Mouse (Mus musculus) embryonic facial prominence, embryonic 11.5 days (tissue): ENCODE results near the gene Crybg2. TPM values are rescaled to one million over a fixed set of nuclear protein-coding genes. Genes with fewer than 3 reads are reported as not detected.

ENCODE experiments used
- ATAC-seq: fragments of 200-750 bp; cut with Nextera tagmentation; replicated peaks from 2 replicates; pipeline ENCODE4 v1.8.0; 2017; ENCODE audit warnings: low read depth; ENCODE audit not compliant: insufficient number of reproducible peaks, low FRiP score, low TSS enrichment
- DNase-seq: peaks from one replicate; pipeline ENCODE4 v3.0.0-alpha.2; 2015; ENCODE audit warnings: low spot score
- H3K27ac ChIP-seq: fragments of 300-500 bp; sonication (generic); replicated peaks from 2 replicates; pipeline ENCODE4 v1.5.1; 2014; ENCODE audit warnings: mild to moderate bottlenecking, low read depth, low read length, control low read depth
- H3K27me3 ChIP-seq: fragments of 300-500 bp; sonication (generic); 2 replicates; pipeline ENCODE4 v1.6.1; 2014; ENCODE audit warnings: mild to moderate bottlenecking, low read length, moderate library complexity, mixed read lengths; ENCODE audit not compliant: control insufficient read depth, insufficient read depth
- H3K36me3 ChIP-seq: fragments of 300-500 bp; sonication (generic); replicated peaks from 2 replicates; pipeline ENCODE4 v1.6.1; 2014; ENCODE audit warnings: low read depth, mild to moderate bottlenecking, low read length, moderate library complexity, mixed read lengths; ENCODE audit not compliant: control insufficient read depth, insufficient read depth
- H3K4me1 ChIP-seq: fragments of 300-500 bp; sonication (generic); 2 replicates; pipeline ENCODE4 v1.6.1; 2014; ENCODE audit warnings: low read length, mixed read lengths; ENCODE audit not compliant: control insufficient read depth, insufficient read depth
- H3K4me2 ChIP-seq: fragments of 300-500 bp; sonication (generic); 2 replicates; pipeline ENCODE4 v1.6.1; 2014; ENCODE audit warnings: low read depth, mild to moderate bottlenecking, control low read depth, low read length, moderate library complexity
- H3K4me3 ChIP-seq: fragments of 300-500 bp; sonication (generic); 2 replicates; pipeline ENCODE4 v1.5.1; 2014; ENCODE audit warnings: low read depth, low read length, control low read depth
- H3K9ac ChIP-seq: fragments of 300-500 bp; sonication (generic); replicated peaks from 2 replicates; pipeline ENCODE4 v1.6.1; 2014; ENCODE audit warnings: mild to moderate bottlenecking, control low read depth, low read length
- H3K9me3 ChIP-seq: fragments of 300-500 bp; sonication (generic); replicated peaks from 2 replicates; pipeline ENCODE4 v1.6.1; 2016; ENCODE audit warnings: mild to moderate bottlenecking, low read length, inconsistent platforms, mixed read lengths; ENCODE audit not compliant: control insufficient read depth
- WGBS: fragments of 180-500 bp; shearing (Covaris S2); extraction: QIAGEN DNeasy Blood & Tissue Kit; methylation state at CpG from one replicate; pipeline ENCODE4 v1.1.7; 2014; 5-methylcytosine and 5-hydroxymethylcytosine counted together
- polyA plus RNA-seq: library from polyadenylated mRNA; unstranded; fragments of >200 nt; fragmentation: Nextera tagmentation; extraction: Ambion mirVana; gene quantifications from 2 replicates; pipeline ENCODE4 v1.2.1, GENCODE M21; 2014

Crybg2 gene
- polyA plus RNA-seq, 1 experiment from 2014 or later, result 1.8 TPM

DNA sequence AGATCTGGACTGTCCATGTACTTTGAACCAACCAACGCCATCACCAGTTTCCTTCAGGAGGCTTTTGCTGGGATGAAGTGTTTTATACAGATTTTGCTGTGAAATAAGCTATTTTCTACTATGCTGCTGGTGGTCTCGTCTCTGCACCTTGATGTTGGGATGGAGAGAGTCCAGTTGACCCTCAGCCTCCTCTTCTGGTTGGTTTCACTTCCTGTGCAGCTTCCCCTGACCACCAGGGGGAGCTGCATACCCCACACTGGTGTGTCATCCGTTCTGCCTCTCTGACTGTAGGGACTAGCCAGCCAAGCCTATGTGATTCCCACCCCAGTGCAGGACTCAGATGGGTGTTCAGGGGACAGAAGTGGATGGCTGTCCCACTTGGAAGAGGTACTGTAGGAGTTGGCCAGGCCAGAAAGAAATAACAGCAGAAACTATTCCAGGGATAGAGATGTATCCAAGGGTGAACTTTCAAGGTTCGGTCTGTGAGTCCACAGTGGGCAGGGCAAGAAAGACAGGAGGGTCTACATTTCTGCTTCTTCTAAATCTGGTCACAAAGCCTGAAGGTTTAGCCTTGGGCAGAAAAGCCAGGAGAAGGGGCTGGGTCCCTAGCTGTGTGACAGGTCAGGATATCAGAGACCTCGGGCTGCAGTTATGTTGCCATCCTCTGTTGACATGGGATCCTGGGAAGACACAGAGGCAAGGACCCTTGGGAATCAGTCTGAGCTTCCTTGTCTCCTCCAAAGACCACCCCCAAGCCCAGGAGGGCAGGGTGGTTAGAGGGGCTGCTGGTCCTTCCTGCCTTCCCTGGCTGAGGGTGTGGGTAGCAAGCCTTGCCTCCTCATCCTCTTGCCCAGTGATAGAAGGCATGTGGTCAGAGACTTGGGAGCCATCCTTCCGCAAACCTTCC, 32.0 kb downstream of the Crybg2 start:
- Histone ChIP-seq H3K9ac (no peak overlapping the region), H3K4me1 (no peaks in the 10 kb centered on the region), H3K36me3 (no peaks in the 10 kb centered on the region), H3K27ac (no peak overlapping the region), H3K27me3 (no peaks in the 10 kb centered on the region), H3K4me3 (no peak overlapping the region), H3K4me2 (no peak overlapping the region), H3K9me3 (no peaks in the 10 kb centered on the region)
- peak; percentile 29 for DNase-seq
- ATAC-seq, result no peak
- WGBS, result 75% methylated on average over 6 of the region's 6 CpGs

DNA sequence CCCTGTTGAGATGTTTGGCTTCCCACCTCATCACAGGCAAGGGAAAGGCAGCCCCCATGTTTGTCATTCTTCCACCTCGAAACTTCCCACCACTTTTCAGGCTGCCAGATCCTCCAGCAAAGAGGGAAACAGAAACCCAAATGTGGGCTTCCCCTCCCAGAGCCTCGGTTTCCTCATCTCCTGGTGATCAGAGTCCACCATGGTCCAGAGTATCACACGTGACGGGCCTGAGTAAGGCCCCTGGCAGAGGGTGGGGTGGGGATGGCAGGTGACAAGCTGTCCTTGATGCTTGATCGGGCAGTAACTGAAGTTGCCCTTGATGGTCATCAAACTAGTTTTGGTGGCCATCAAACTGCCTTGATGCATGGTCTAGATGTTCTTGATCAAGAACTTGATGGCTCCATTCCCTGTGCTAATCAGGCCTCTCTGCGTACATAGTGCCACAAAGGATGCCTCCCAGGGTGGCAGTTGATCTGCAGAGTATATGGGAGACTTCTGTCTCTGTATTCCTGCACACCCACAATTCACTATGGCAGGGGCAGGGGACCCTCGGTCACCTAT, 33.5 kb downstream of the Crybg2 start:
- H3K27me3 ChIP-seq, result no peaks in the 10 kb centered on the region
- H3K9me3 ChIP-seq, result no peaks in the 10 kb centered on the region
- H3K4me2 ChIP-seq, result no peak overlapping the region
- H3K36me3 ChIP-seq, result no peaks in the 10 kb centered on the region
- 87% methylated on average over 7 of the region's 7 CpGs for whole genome bisulfite sequencing
- no peak overlapping the region for H3K27ac ChIP-seq
- H3K9ac ChIP-seq, result no peak overlapping the region
- no peak overlapping the region for H3K4me3 ChIP-seq
- DNase-seq (no peak), ATAC-seq (no peak)
- no peaks in the 10 kb centered on the region for H3K4me1 ChIP-seq

DNA sequence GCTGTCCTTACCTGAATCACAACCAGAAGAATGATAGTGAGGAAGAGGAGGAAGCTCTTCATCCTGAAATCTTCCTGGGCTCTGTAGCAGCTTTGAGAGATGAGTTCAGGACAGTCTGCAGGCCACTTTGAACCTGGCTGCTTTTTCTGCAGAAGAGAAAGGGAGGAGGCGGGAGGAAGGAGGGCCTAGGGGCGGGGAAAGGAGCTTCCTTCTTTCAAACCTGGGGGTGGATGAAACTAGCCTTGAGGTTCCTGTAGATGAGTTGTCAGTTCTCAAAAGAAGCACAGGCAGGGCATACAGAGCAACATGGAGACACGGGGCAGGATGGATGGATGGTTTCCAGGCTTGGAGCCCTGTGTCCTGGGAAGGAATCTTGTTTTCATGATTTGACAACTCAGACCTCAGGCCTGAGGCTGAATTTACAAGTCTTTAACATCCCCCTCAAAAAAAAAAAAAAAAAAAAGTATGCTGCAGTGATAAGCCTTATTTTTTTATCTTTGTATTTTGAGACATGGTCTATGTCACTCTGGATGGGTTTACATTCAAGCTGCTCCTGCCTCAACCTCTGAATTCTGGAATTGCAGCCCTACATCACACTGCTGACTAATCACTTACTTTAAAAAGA, 34.4 kb downstream of the Crybg2 start, which contains the start of gene Cd52:
TSS of gene Cd52 (minus strand) at position 160 of the 625 bp plus-strand sequence.
- WGBS, result 50% methylated on average over 3 of the region's 3 CpGs
- DNase-seq, result no peak

DNA sequence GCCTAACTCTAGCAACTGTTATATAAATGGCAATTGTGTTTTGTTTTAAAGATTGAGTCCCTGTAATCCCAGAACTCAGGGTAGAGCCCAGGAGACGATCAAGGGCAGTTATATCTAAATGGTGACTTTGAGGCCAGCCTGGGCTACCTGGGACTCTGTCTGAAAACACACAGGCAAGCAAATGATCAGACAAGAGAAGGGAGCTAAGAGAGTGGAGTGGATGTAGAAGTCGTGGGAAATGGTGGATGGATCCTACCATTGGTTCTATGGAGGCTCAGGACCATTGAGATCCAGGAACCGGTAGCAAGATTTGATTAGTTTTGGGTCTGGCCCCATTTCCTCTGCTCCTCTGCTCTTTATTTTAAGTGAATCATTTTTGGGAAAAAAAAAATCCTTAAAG, 35.5 kb downstream of the Crybg2 start:
- Histone ChIP-seq H3K27ac (no peak overlapping the region), H3K36me3 (no peaks in the 10 kb centered on the region), H3K27me3 (no peaks in the 10 kb centered on the region), H3K9me3 (no peaks in the 10 kb centered on the region), H3K4me2 (no peak overlapping the region), H3K9ac (no peak overlapping the region), H3K4me1 (no peaks in the 10 kb centered on the region), H3K4me3 (no peak overlapping the region)
- WGBS, result 85% methylated on average over 3 of the region's 3 CpGs
- no peak for ATAC-seq
- no peak for DNase-seq

More for the DNA sequence above, 34.4 kb downstream of the Crybg2 start, which contains the start of gene Cd52:
- Histone ChIP-seq H3K4me3 (no peak within 1 kb of the TSS), H3K9me3 (no peaks in the 10 kb centered on the region), H3K27ac (no peak within 1 kb of the TSS), H3K4me2 (no peak within 1 kb of the TSS), H3K9ac (no peak within 1 kb of the TSS), H3K36me3 (no peaks in the 10 kb centered on the region), H3K4me1 (no peaks in the 10 kb centered on the region), H3K27me3 (no peaks in the 10 kb centered on the region)
- ATAC-seq, result no peak

DNA sequence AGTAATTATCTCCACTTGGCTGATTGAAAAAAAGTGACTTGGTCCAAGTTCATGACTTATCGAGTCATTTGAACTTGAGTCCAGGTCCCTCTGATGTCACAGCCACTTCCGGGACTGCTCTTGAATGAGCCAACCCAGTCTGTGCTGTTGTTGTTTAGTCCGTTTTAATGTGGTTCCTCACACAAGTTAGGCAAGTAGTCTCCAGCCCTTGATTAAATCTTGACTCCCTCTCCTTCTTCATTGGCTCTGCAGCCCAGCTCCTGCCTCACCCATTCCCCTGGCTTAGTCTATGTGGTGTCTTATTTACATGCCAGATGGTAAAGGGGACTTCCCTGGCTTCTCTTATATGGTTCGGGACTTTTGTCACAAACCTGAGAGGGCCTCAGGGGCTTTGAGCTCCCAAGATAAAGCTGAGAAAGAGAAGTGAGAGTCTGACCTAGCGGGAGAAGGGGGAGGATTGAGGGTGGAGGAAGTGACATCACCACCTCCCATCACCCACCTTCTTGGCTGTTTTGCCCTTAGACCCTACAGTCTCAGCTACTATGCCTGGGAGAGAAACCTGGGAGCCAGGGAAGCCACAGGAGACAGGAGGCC, 36.5 kb downstream of the Crybg2 start:
- Histone ChIP-seq H3K4me3 (no peak overlapping the region), H3K9ac (no peak overlapping the region), H3K27me3 (no peaks in the 10 kb centered on the region), H3K9me3 (no peaks in the 10 kb centered on the region), H3K4me1 (no peaks in the 10 kb centered on the region), H3K36me3 (no peaks in the 10 kb centered on the region), H3K4me2 (no peak overlapping the region), H3K27ac (no peak overlapping the region)
- DNase-seq (no peak), ATAC-seq (no peak)
- WGBS, result 78% methylated on average over 5 of the region's 5 CpGs

DNA sequence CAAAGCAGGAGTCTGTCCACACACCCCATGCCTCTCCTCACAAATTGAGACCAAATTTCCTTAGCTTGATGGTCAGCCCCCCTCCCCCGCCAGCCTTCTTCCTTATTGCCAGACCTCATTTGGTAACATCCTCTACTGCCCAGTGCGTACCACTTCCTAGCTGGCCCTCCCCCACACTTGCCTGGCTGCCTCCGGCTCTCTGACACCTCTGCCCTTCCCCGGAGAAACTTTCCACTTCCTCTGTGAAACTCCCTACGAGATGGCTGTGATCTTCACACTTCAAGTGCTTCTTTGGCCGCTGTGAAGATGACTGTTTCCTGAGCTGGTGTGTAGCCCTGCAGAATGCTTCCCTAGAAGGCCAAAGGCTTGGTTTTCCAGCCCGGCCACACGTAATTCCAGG, 38.0 kb downstream of the Crybg2 start:
- no peaks in the 10 kb centered on the region for H3K4me1 ChIP-seq
- H3K4me3 ChIP-seq, result no peak overlapping the region
- H3K9ac ChIP-seq, result no peak overlapping the region; the same call in 1 of the 2 replicates
- no peaks in the 10 kb centered on the region for H3K9me3 ChIP-seq
- no peak overlapping the region for H3K27ac ChIP-seq
- DNase-seq (no peak), ATAC-seq (no peak)
- H3K36me3 ChIP-seq, result no peaks in the 10 kb centered on the region
- H3K27me3 ChIP-seq, result no peaks in the 10 kb centered on the region
- H3K4me2 ChIP-seq, result no peak overlapping the region
- WGBS, result 57% methylated on average over 8 of the region's 8 CpGs

DNA sequence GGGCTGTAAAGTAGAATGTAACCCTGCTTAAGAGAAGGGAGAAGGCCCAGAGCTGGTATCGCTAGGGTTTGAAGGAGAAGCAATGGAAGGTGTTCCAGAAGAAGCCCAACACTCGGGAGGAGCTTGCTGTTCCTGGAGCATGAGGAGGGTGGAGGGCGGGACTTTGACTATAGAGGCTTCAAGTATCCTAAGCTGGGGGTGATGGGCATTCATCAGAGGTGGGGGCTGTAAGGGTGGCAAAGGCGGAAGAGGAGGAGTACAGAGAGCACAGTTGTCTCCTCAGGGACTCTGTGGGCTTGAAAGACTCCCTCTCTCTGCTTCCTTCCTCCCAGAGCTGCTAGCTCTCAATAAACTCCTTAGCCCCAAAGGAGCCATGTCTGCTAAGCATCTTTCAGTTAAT, 39.6 kb downstream of the Crybg2 start:
- no peak overlapping the region for H3K4me2 ChIP-seq
- no peak overlapping the region for H3K9ac ChIP-seq
- H3K27me3 ChIP-seq, result no peaks in the 10 kb centered on the region
- WGBS, result 79% methylated on average over 4 of the region's 4 CpGs
- ATAC-seq (no peak), DNase-seq (no peak)
- H3K27ac ChIP-seq, result no peak overlapping the region
- no peak overlapping the region for H3K4me3 ChIP-seq
- H3K9me3 ChIP-seq, result no peaks in the 10 kb centered on the region
- H3K36me3 ChIP-seq, result no peaks in the 10 kb centered on the region
- no peaks in the 10 kb centered on the region for H3K4me1 ChIP-seq
